Mouse (Mus musculus) midbrain, embryonic 16.5 days (tissue): ENCODE data around the gene Lrmda. TPM values are rescaled to one million over a fixed set of nuclear protein-coding genes. Genes with fewer than 3 reads are reported as not detected.
A peak's percentile ranks its signal among the peaks of the same experiment; 100 is the strongest.

ENCODE experiments used
- ATAC-seq: fragments of 200-750 bp; cut with Nextera tagmentation; 2 replicates; pipeline ENCODE4 v1.8.0; 2017; ENCODE audit warnings: moderate TSS enrichment
- H3K27ac ChIP-seq: fragments of 300-500 bp; sonication (generic); 2 replicates; pipeline ENCODE4 v1.5.1; 2014; ENCODE audit warnings: mild to moderate bottlenecking, low read length, mixed read lengths
- H3K27me3 ChIP-seq: fragments of 300-500 bp; sonication (generic); 2 replicates; pipeline ENCODE4 v1.6.1; 2014; ENCODE audit warnings: low read depth, low read length, mixed read lengths; ENCODE audit not compliant: control insufficient read depth, insufficient read depth
- H3K36me3 ChIP-seq: fragments of 300-500 bp; sonication (generic); 2 replicates; pipeline ENCODE4 v1.6.1; 2014; ENCODE audit warnings: mild to moderate bottlenecking, low read length, moderate library complexity, mixed read lengths; ENCODE audit not compliant: control insufficient read depth, insufficient read depth
- H3K4me1 ChIP-seq: fragments of 300-500 bp; sonication (generic); 2 replicates; pipeline ENCODE4 v1.6.1; 2014; ENCODE audit warnings: mild to moderate bottlenecking, low read length, mixed read lengths; ENCODE audit not compliant: control insufficient read depth, insufficient read depth
- H3K4me2 ChIP-seq: fragments of 300-500 bp; sonication (generic); 2 replicates; pipeline ENCODE4 v1.6.1; 2014; ENCODE audit warnings: mild to moderate bottlenecking, low read length, mixed read lengths
- H3K4me3 ChIP-seq: fragments of 300-500 bp; sonication (generic); 2 replicates; pipeline ENCODE4 v1.5.1; 2014; ENCODE audit warnings: low read depth, mild to moderate bottlenecking, low read length, moderate library complexity, mixed read lengths
- H3K9ac ChIP-seq: fragments of 300-500 bp; sonication (generic); 2 replicates; pipeline ENCODE4 v1.6.1; 2014; ENCODE audit warnings: low read depth, low read length, mixed read lengths
- H3K9me3 ChIP-seq: fragments of 300-500 bp; sonication (generic); replicated peaks from 2 replicates; pipeline ENCODE4 v1.6.1; 2014; ENCODE audit warnings: mild to moderate bottlenecking, low read length, mixed read lengths; ENCODE audit not compliant: control insufficient read depth, poor library complexity, severe bottlenecking
- WGBS: fragments of 180-500 bp; shearing (Covaris S2); extraction: QIAGEN DNeasy Blood & Tissue Kit; methylation state at CpG from one replicate; pipeline ENCODE4 v1.1.7; 2014; 5-methylcytosine and 5-hydroxymethylcytosine counted together
- polyA plus RNA-seq: library from polyadenylated mRNA; unstranded; fragments of >200 nt; fragmentation: Nextera tagmentation; extraction: Ambion mirVana; gene quantifications from 2 replicates; pipeline ENCODE4 v1.2.1, GENCODE M21; 2015

Lrmda gene
- polyA plus RNA-seq, 1 experiment from 2014 or later: not detected

GRCm38 (mm10) chr14:22759216-22759615, 739.7 kb downstream of the Lrmda start:
- no peak overlapping the region for H3K9ac ChIP-seq
- WGBS: 27% methylated on average over 2 of the region's 2 CpGs
- no peaks in the 10 kb centered on the region for H3K36me3 ChIP-seq
- H3K4me1 ChIP-seq: no peaks in the 10 kb centered on the region
- H3K4me3 ChIP-seq: no peak overlapping the region
- H3K27me3 ChIP-seq: peaks cover 4% of the 10 kb centered on the region; the same call in 1 of the 2 replicates
- peaks cover 3% of the 10 kb centered on the region for H3K9me3 ChIP-seq
- H3K4me2 ChIP-seq: no peak overlapping the region
- H3K27ac ChIP-seq: no peak overlapping the region
- no peak for ATAC-seq

- H3K9ac ChIP-seq: no peak overlapping the region
- peaks cover 3% of the 10 kb centered on the region for H3K9me3 ChIP-seq
These were observed 740.2 kb downstream of the Lrmda start for GRCm38 (mm10) chr14:22759673-22760072.

DNA sequence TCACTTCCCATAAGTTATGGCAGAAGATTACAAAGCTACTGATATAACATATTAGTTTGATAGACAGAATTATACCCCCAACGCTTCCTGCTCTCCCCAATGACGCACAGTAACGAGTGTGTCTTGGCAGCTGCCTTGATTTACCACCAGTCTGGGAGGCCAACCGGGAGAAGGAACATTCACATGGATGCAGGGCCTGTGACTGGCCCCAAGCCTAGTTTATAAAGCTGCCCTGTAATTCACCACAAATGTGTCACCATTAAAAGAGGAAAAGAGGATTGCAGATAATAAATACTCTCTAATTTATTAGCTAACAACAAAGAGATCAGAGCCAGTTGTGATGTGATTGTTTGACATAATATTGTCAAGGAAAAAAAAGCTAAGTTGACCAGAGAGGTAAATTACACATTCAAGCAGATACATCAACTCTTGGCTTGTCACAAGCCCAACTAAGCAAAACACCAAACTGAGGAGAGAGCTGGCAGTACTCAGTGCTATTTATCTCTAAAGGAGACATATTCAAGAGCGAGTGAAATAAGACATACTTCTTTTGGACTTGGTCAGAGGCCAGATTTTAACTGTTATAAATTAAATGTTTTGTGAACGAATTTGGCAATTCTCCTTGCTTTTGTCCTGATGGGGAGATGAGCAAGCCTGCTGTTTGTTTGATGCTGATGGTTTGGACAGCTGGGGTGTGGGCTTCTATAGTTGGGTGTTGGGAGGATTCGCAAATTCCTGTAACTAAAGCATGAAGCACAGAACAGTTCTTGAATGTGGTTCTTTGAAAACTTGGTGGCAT, 740.9 kb downstream of the Lrmda start:
- peaks cover 4% of the 10 kb centered on the region; the same call in 1 of the 2 replicates for H3K27me3 ChIP-seq
- H3K9me3 ChIP-seq: peaks cover 3% of the 10 kb centered on the region
- H3K4me1 ChIP-seq: no peaks in the 10 kb centered on the region
- no peak overlapping the region for H3K27ac ChIP-seq
- no peaks in the 10 kb centered on the region for H3K36me3 ChIP-seq
- 80% methylated on average over 7 of the region's 7 CpGs for WGBS
- ATAC-seq: no peak
- no peak overlapping the region for H3K9ac ChIP-seq
- H3K4me2 ChIP-seq: no peak overlapping the region
- no peak overlapping the region for H3K4me3 ChIP-seq

More at GRCm38 (mm10) chr14:22759673-22760072, 740.2 kb downstream of the Lrmda start:
- Histone ChIP-seq H3K27ac (no peak overlapping the region), H3K27me3 (peaks cover 4% of the 10 kb centered on the region; the same call in 1 of the 2 replicates), H3K4me2 (no peak overlapping the region), H3K4me3 (no peak overlapping the region), H3K36me3 (no peaks in the 10 kb centered on the region), H3K4me1 (no peaks in the 10 kb centered on the region)
- no peak for ATAC-seq

GRCm38 (mm10) chr14:22781709-22782108, 762.2 kb downstream of the Lrmda start:
- no peaks in the 10 kb centered on the region for H3K36me3 ChIP-seq
- WGBS: 89% methylated on average over 2 of the region's 2 CpGs
- H3K9ac ChIP-seq: no peak overlapping the region
- no peak overlapping the region for H3K4me3 ChIP-seq
- ATAC-seq: no peak
- H3K4me1 ChIP-seq: peaks cover 6% of the 10 kb centered on the region
- no peak overlapping the region for H3K27ac ChIP-seq
- no peaks in the 10 kb centered on the region for H3K9me3 ChIP-seq
- no peaks in the 10 kb centered on the region for H3K27me3 ChIP-seq
- no peak overlapping the region for H3K4me2 ChIP-seq

DNA sequence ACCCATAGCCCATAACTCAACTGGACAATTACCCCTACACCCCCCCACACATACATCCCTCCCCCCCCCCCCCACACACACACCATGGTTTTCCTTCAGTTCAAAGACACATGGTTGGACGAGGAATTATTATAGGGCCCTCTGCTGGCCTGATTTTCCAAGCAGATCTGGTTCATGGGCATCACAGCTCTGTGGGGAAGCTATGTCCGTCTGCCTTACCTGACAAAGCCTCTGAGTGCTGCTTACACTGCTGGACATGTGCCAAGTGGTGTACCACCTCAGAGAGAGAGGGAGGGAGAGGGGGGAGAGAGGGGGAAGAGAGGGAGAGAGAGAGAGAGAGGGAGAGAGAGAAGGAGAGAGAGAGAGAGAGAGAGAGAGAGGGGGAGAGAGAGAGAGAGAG, 762.9 kb downstream of the Lrmda start:
- no peak overlapping the region for H3K9ac ChIP-seq
- no peaks in the 10 kb centered on the region for H3K9me3 ChIP-seq
- no peak overlapping the region for H3K27ac ChIP-seq
- no peak for ATAC-seq
- no peak overlapping the region for H3K4me2 ChIP-seq
- H3K36me3 ChIP-seq: no peaks in the 10 kb centered on the region
- 57% methylated on average over 2 of the region's 2 CpGs for WGBS
- no peaks in the 10 kb centered on the region for H3K27me3 ChIP-seq
- no peak overlapping the region for H3K4me3 ChIP-seq
- peaks cover 6% of the 10 kb centered on the region for H3K4me1 ChIP-seq

- 0 out of 2 replicates have a peak, but pooled peaks have one; percentile 64 for ATAC-seq
- no peaks in the 10 kb centered on the region for H3K27me3 ChIP-seq
- no peaks in the 10 kb centered on the region for H3K9me3 ChIP-seq
- H3K36me3 ChIP-seq: no peaks in the 10 kb centered on the region
- no peak overlapping the region for H3K4me3 ChIP-seq
- no peak overlapping the region for H3K9ac ChIP-seq
- no peak overlapping the region for H3K4me2 ChIP-seq
- H3K4me1 ChIP-seq: peaks cover 6% of the 10 kb centered on the region
- H3K27ac ChIP-seq: no peak overlapping the region
- WGBS: 41% methylated on average over 15 of the region's 15 CpGs
These were observed 764.0 kb downstream of the Lrmda start for GRCm38 (mm10) chr14:22783211-22784161.

DNA sequence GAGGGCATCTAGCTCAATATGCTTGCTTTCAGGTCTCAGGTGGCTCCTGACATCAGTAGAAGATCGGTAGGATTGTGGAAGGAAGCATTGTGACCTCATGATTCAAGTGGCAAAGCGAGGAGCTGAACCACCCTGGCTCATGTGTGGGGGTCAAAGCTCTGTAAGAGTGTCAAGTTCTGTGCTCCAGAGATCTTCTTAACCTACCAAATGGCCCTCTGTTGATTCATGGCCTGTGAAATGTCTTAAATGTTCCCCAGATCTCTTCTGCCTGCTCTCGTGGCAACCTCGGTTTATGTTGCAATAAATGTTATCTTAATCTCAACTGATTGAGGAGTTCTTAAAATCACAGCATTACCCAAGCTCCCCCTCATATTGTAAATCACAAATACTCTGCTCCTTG, 780.5 kb downstream of the Lrmda start:
- Histone ChIP-seq H3K9me3 (no peaks in the 10 kb centered on the region; the same call in 1 of the 2 replicates), H3K27ac (no peak overlapping the region), H3K4me3 (no peak overlapping the region), H3K27me3 (no peaks in the 10 kb centered on the region), H3K4me2 (no peak overlapping the region), H3K4me1 (no peaks in the 10 kb centered on the region), H3K9ac (no peak overlapping the region), H3K36me3 (no peaks in the 10 kb centered on the region)
- WGBS: 90% methylated on average over 4 of the region's 4 CpGs
- ATAC-seq: no peak

GRCm38 (mm10) chr14:22800871-22801636, 781.5 kb downstream of the Lrmda start:
- H3K4me1 ChIP-seq: no peaks in the 10 kb centered on the region
- H3K4me2 ChIP-seq: no peak overlapping the region
- H3K4me3 ChIP-seq: no peak overlapping the region
- no peak for ATAC-seq
- no peaks in the 10 kb centered on the region for H3K27me3 ChIP-seq
- H3K9me3 ChIP-seq: no peaks in the 10 kb centered on the region; the same call in 1 of the 2 replicates
- no peak overlapping the region for H3K9ac ChIP-seq
- WGBS: 56% methylated on average over 13 of the region's 13 CpGs
- no peak overlapping the region for H3K27ac ChIP-seq
- H3K36me3 ChIP-seq: no peaks in the 10 kb centered on the region
